Mouse (Mus musculus): ENCODE measurements around the gene Pappa2.

Pappa2 gene

GRCm38 (mm10) chr1:158770036-158770655 lies 210.1 kb downstream of the Pappa2 start:
- DNase-seq (ENCODE audit: extremely low read depth, low read depth, low spot score): no peak

- no peak for DNase-seq (ENCODE audit: extremely low read depth, low read depth, low spot score)
Observed at GRCm38 (mm10) chr1:158765842-158766241, 214.4 kb downstream of the Pappa2 start.

GRCm38 (mm10) chr1:158764727-158765126 lies 215.6 kb downstream of the Pappa2 start:
- no peak for DNase-seq (ENCODE audit: extremely low read depth, low read depth, low spot score)

GRCm38 (mm10) chr1:158764211-158764610 lies 216.1 kb downstream of the Pappa2 start:
- DNase-seq (ENCODE audit: extremely low read depth, low read depth, low spot score): no peak

- no peak for DNase-seq (ENCODE audit: extremely low read depth, low read depth, low spot score)
Observed at GRCm38 (mm10) chr1:158748356-158749096, 231.8 kb downstream of the Pappa2 start.

- no peak for DNase-seq (ENCODE audit: extremely low read depth, low read depth, low spot score)
Observed at GRCm38 (mm10) chr1:158741449-158741848, 238.8 kb downstream of the Pappa2 start.

- no peak for DNase-seq (ENCODE audit: extremely low read depth, low read depth, low spot score)
Observed at GRCm38 (mm10) chr1:158740949-158741348, 239.3 kb downstream of the Pappa2 start.

- no peak for DNase-seq (ENCODE audit: extremely low read depth, low read depth, low spot score)
Observed at GRCm38 (mm10) chr1:158740161-158740766, 240.0 kb downstream of the Pappa2 start.

GRCm38 (mm10) chr1:158739132-158739919 lies 241.0 kb downstream of the Pappa2 start:
- DNase-seq (ENCODE audit: extremely low read depth, low read depth, low spot score): no peak

GRCm38 (mm10) chr1:158732868-158733496 lies 247.3 kb downstream of the Pappa2 start:
- no peak for DNase-seq (ENCODE audit: extremely low read depth, low read depth, low spot score)

GRCm38 (mm10) chr1:158713301-158714095 lies 266.8 kb downstream of the Pappa2 start:
- DNase-seq (ENCODE audit: extremely low read depth, low read depth, low spot score): no peak

- DNase-seq (ENCODE audit: extremely low read depth, low read depth, low spot score): no peak
Observed at GRCm38 (mm10) chr1:158701336-158701735, 279.0 kb downstream of the Pappa2 start.

GRCm38 (mm10) chr1:158700147-158700546 lies 280.1 kb downstream of the Pappa2 start:
- DNase-seq (ENCODE audit: extremely low read depth, low read depth, low spot score): no peak

- DNase-seq (ENCODE audit: extremely low read depth, low read depth, low spot score): no peak
Observed at GRCm38 (mm10) chr1:158699276-158699675, 281.0 kb downstream of the Pappa2 start.

- DNase-seq (ENCODE audit: extremely low read depth, low read depth, low spot score): no peak
Observed at GRCm38 (mm10) chr1:158697859-158698569, 282.3 kb downstream of the Pappa2 start.

- DNase-seq (ENCODE audit: extremely low read depth, low read depth, low spot score): no peak
Observed at GRCm38 (mm10) chr1:158697423-158697822, 282.9 kb downstream of the Pappa2 start.

- DNase-seq (ENCODE audit: extremely low read depth, low read depth, low spot score): no peak
Observed at GRCm38 (mm10) chr1:158687726-158688125, 292.6 kb downstream of the Pappa2 start.

- DNase-seq (ENCODE audit: extremely low read depth, low read depth, low spot score): no peak
Observed at GRCm38 (mm10) chr1:158669971-158670592, 310.2 kb downstream of the Pappa2 start.

- DNase-seq (ENCODE audit: extremely low read depth, low read depth, low spot score): no peak
Observed at GRCm38 (mm10) chr1:158666001-158666400, 314.3 kb downstream of the Pappa2 start.

Measured in fat pad, adult 2 months (tissue).